Mouse (Mus musculus): ENCODE measurements at regions not wholly inside any gene's neighbourhood (a gene's known extent, or its start where the extent isn't known, plus 50 kb on each side); places are given as distances from the start of the nearest gene placed in this dataset.
A peak's percentile ranks its signal among the peaks of the same experiment; 100 is the strongest.

DNA sequence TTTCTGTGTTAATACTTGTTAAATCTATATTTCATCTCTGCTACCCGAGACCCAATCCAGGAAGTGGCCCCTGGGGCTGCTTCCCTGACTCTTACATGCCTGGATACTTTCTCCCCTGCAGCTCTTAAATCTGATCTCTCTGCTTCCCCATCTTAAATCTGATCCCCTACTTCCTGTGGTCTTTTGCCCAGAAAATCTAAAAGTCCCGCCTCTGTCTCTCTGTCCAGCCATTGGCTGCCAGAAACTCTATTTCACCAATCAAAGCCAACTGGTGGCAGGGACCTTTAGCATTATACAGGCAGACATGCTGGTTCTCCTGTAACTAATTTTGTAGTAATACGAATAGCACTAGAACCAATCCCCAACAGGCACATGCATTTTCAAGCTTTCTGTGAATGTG is 59.0 kb upstream of the Ccdc91 start:
- no peak for ATAC-seq (replicated peaks in 1 of 2; ENCODE audit: insufficient read depth in 1 of 2, low FRiP score in 2 of 2, low TSS enrichment in 1 of 2, low read depth in 1 of 2, poor library complexity in 2 of 2, severe bottlenecking in 2 of 2)

- ATAC-seq (replicated peaks in 1 of 2; ENCODE audit: insufficient read depth in 1 of 2, low FRiP score in 2 of 2, low TSS enrichment in 1 of 2, low read depth in 1 of 2, poor library complexity in 2 of 2, severe bottlenecking in 2 of 2), result no peak
Observed at GRCm38 (mm10) chr6:147413713-147414112, 61.9 kb upstream of the Ccdc91 start.

DNA sequence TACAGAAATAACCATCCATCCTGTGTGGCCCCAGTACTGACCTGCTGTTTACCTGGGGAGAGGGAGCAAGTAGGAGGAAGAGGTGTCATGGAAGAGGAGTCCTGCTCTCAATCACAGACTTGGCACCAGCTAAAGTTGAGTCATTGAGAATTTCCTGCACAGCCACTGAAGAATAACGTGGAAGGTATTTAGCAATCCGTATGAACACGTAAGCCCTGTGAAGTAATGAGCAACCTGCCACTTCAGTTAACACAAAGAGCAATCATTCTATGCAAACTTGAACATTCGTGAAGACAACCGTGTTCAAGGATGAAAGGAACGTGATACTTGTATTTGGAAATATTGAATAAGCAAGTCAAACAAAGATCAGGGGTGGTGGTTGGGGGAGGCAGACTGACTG is 77.6 kb upstream of the Ccdc91 start:
- no peak for ATAC-seq (replicated peaks in 1 of 2; ENCODE audit: insufficient read depth in 1 of 2, low FRiP score in 2 of 2, low TSS enrichment in 1 of 2, low read depth in 1 of 2, poor library complexity in 2 of 2, severe bottlenecking in 2 of 2)

- no peak for ATAC-seq (replicated peaks in 1 of 2; ENCODE audit: insufficient read depth in 1 of 2, low FRiP score in 2 of 2, low TSS enrichment in 1 of 2, low read depth in 1 of 2, poor library complexity in 2 of 2, severe bottlenecking in 2 of 2)
Observed at GRCm38 (mm10) chr6:147391425-147392158, 84.0 kb upstream of the Ccdc91 start.

- no peak for ATAC-seq (replicated peaks in 1 of 2; ENCODE audit: insufficient read depth in 1 of 2, low FRiP score in 2 of 2, low TSS enrichment in 1 of 2, low read depth in 1 of 2, poor library complexity in 2 of 2, severe bottlenecking in 2 of 2)
Observed at GRCm38 (mm10) chr6:147390499-147390898, 85.1 kb upstream of the Ccdc91 start.

GRCm38 (mm10) chr6:147388727-147389126 is 86.9 kb upstream of the Ccdc91 start:
- ATAC-seq (replicated peaks in 1 of 2; ENCODE audit: insufficient read depth in 1 of 2, low FRiP score in 2 of 2, low TSS enrichment in 1 of 2, low read depth in 1 of 2, poor library complexity in 2 of 2, severe bottlenecking in 2 of 2), result no peak

DNA sequence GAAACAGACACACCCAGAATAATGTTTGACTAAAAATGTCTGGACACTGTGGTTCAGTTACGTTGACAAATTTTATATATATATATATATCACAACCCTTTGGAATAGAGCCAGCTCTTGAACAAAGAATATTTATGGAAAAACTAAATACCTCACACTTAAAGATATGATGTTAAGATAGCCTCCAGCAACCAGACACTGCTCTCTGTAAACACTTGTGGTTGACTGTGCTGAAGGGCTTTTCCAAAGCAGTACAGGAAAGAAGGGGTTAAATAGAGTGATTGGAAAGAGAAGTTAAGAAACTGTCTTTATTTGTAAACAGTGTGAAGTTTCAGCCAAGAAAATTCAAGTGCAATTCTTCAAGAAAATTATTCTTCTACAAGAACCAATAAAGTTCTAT is 90.0 kb upstream of the Ccdc91 start:
- ATAC-seq (replicated peaks in 1 of 2; ENCODE audit: insufficient read depth in 1 of 2, low FRiP score in 2 of 2, low TSS enrichment in 1 of 2, low read depth in 1 of 2, poor library complexity in 2 of 2, severe bottlenecking in 2 of 2), result no peak

DNA sequence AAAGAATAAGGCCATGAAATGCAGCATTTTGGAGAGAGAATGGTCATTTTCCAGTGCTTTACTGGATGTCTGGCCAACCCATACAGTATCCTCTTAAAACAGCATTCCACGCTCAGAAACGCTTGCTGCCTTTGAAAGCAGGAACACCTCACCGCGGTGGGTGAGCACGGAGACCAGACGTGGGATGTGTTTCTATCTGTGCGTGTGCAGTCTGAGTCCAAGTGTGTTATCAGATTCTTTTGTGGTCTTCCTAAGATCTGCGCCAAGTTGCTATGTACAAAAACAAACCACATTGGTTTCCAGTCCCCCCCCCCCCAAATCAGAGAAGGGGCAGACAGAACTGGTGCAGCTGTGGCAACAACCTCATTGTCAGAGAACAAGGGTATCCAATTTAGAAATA is 95.1 kb upstream of the Ccdc91 start:
- ATAC-seq (replicated peaks in 1 of 2; ENCODE audit: insufficient read depth in 1 of 2, low FRiP score in 2 of 2, low TSS enrichment in 1 of 2, low read depth in 1 of 2, poor library complexity in 2 of 2, severe bottlenecking in 2 of 2), result no peak

DNA sequence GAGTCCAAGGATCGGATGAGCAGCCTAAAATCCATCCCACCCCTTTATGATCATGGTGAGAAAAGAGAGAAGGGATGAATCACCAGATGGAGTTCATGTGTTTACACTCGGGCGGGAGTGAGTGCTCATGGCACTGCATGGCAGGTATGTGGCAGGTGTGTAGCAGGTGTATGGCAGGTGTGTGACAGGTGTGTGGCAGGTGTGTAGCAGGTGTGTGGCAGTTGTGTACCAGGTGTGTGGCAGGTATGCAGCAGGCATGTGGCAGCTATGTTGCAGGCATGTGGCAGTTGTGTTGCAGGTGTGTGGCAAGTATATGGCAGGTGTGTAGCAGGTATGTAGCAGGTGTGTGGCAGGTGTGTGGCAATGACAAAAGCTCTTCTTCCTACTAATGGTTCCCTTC is 97.9 kb upstream of the Ccdc91 start:
- ATAC-seq (replicated peaks in 1 of 2; ENCODE audit: insufficient read depth in 1 of 2, low FRiP score in 2 of 2, low TSS enrichment in 1 of 2, low read depth in 1 of 2, poor library complexity in 2 of 2, severe bottlenecking in 2 of 2), result no peak

- no peak for ATAC-seq (replicated peaks in 1 of 2; ENCODE audit: insufficient read depth in 1 of 2, low FRiP score in 2 of 2, low TSS enrichment in 1 of 2, low read depth in 1 of 2, poor library complexity in 2 of 2, severe bottlenecking in 2 of 2)
Observed at GRCm38 (mm10) chr6:147371737-147372136, 103.9 kb upstream of the Ccdc91 start.

DNA sequence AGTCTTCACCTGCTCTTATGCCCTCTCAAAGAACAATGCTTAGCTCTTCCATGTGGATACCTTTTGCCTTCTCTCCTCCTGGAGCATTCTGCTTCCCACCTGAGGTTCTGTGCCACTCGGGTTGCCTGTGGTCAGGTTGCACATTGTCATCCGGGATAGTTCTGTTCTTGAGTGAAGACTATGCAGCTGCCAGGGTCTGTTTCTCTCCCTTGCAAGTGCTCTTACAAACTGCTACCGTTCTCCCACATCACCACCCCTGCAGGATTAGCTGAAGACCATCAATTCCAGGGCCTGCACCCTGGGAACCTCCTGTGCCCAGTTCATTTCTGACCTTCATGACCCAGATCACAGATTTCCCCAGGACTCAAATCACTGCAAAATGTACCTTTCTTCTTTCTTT is 104.3 kb upstream of the Ccdc91 start:
- ATAC-seq (replicated peaks in 1 of 2; ENCODE audit: insufficient read depth in 1 of 2, low FRiP score in 2 of 2, low TSS enrichment in 1 of 2, low read depth in 1 of 2, poor library complexity in 2 of 2, severe bottlenecking in 2 of 2), result no peak

GRCm38 (mm10) chr6:147362842-147363241 is 98.9 kb upstream of the Pthlh start:
- no peak for ATAC-seq (replicated peaks in 1 of 2; ENCODE audit: insufficient read depth in 1 of 2, low FRiP score in 2 of 2, low TSS enrichment in 1 of 2, low read depth in 1 of 2, poor library complexity in 2 of 2, severe bottlenecking in 2 of 2)

DNA sequence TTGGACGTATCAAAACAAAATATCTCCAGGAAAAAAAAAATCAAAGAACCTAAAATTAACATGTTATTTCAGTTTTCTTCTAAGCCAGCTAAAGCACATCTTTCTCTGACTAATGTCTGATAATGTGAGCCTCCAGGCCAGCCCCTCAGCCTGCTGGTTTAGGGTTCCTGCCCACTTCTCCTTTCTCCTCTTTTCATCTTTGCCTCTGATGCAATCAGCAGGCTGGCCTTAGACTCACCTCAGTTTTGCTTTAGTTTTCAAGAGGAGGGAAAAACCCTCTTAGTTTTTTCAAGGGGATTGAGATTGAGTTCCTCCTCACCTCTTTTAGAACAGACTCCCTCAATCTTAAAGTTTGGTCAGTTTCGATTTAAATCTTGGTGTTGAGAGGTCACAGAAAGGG is 93.0 kb upstream of the Pthlh start:
- peak; percentile 88 to 95 for ATAC-seq (replicated peaks in 1 of 2; ENCODE audit: insufficient read depth in 1 of 2, low FRiP score in 2 of 2, low TSS enrichment in 1 of 2, low read depth in 1 of 2, poor library complexity in 2 of 2, severe bottlenecking in 2 of 2)

DNA sequence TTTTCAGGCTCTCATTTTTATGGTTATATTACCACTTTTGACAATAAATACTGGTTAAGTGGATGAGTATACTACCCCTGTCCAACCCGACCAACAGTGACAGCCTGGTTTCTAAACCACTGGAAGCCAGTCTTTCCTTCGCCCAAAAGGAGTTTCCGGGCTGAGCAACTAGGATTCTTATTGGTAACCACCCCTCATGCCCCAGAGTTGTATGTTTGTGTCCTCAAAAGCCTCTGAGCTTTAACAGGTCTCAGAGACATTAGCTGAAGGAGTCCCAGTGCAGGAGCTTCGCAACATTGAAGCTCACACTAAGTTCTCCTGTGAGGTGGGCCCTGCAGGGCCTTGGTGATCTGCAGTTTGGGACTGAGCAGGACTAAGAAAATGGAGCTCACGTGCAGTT is 92.6 kb upstream of the Pthlh start:
- no peak for ATAC-seq (replicated peaks in 1 of 2; ENCODE audit: insufficient read depth in 1 of 2, low FRiP score in 2 of 2, low TSS enrichment in 1 of 2, low read depth in 1 of 2, poor library complexity in 2 of 2, severe bottlenecking in 2 of 2)

GRCm38 (mm10) chr6:147349566-147350237 is 85.7 kb upstream of the Pthlh start:
- peak; percentile 51 to 62; a peak in 3 of 4 replicates for ATAC-seq (replicated peaks in 1 of 2; ENCODE audit: insufficient read depth in 1 of 2, low FRiP score in 2 of 2, low TSS enrichment in 1 of 2, low read depth in 1 of 2, poor library complexity in 2 of 2, severe bottlenecking in 2 of 2)

GRCm38 (mm10) chr6:147348621-147349020 is 84.6 kb upstream of the Pthlh start:
- ATAC-seq (replicated peaks in 1 of 2; ENCODE audit: insufficient read depth in 1 of 2, low FRiP score in 2 of 2, low TSS enrichment in 1 of 2, low read depth in 1 of 2, poor library complexity in 2 of 2, severe bottlenecking in 2 of 2), result no peak

GRCm38 (mm10) chr6:147341042-147341441 is 77.1 kb upstream of the Pthlh start:
- no peak for ATAC-seq (replicated peaks in 1 of 2; ENCODE audit: insufficient read depth in 1 of 2, low FRiP score in 2 of 2, low TSS enrichment in 1 of 2, low read depth in 1 of 2, poor library complexity in 2 of 2, severe bottlenecking in 2 of 2)

- no peak for ATAC-seq (replicated peaks in 1 of 2; ENCODE audit: insufficient read depth in 1 of 2, low FRiP score in 2 of 2, low TSS enrichment in 1 of 2, low read depth in 1 of 2, poor library complexity in 2 of 2, severe bottlenecking in 2 of 2)
Observed at GRCm38 (mm10) chr6:147332976-147333375, 69.0 kb upstream of the Pthlh start.

DNA sequence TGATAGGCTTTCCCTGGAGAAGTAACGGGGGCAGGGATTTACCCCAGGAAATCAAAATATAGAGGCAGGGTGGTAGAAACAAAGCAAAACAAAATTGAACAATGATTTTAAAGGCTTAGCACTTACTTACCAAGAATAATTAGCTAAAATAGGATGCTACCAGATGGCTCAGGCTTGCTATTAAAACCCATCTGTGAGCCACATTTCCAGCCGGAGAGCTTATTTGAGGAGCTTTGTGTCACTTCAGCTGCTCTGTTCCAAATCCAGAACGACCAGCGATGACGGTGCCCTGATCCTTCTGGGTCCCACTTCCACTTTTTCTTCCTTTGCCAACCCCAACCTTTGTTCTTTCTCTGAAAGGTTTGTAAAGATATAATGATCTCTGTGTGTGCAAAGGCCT is 65.2 kb upstream of the Pthlh start:
- no peak for ATAC-seq (replicated peaks in 1 of 2; ENCODE audit: insufficient read depth in 1 of 2, low FRiP score in 2 of 2, low TSS enrichment in 1 of 2, low read depth in 1 of 2, poor library complexity in 2 of 2, severe bottlenecking in 2 of 2)

Data from hematopoietic stem cell, adult 5-6 weeks (primary cell).